Mouse (Mus musculus) frontal cortex, adult (tissue): ENCODE results near the gene Camk1g.

Source experiments
- ATAC-seq: cut with Nextera tagmentation; 2 replicates; pipeline ENCODE4 v1.9.2; 2017; ENCODE audit warnings: mild to moderate bottlenecking, moderate library complexity, mixed read lengths; ENCODE audit not compliant: low TSS enrichment

Gene Camk1g

GRCm38 (mm10) chr1:193370096-193370495 lies at the start of gene Camk1g:
Gene Camk1g (minus strand): TSS chr1:193370298.
- peak; percentile 86 for ATAC-seq

GRCm38 (mm10) chr1:193419168-193419567 lies 49.1 kb upstream of the Camk1g start:
- no peak for ATAC-seq

- no peak for ATAC-seq
Measured at GRCm38 (mm10) chr1:193418656-193419055, 48.6 kb upstream of the Camk1g start.

GRCm38 (mm10) chr1:193414067-193414466 lies 44.0 kb upstream of the Camk1g start:
- ATAC-seq: no peak

- ATAC-seq: no peak
Measured at GRCm38 (mm10) chr1:193413368-193414000, 43.4 kb upstream of the Camk1g start.

GRCm38 (mm10) chr1:193407487-193407886 lies 37.4 kb upstream of the Camk1g start:
- ATAC-seq: no peak

GRCm38 (mm10) chr1:193406059-193406642 lies 36.1 kb upstream of the Camk1g start:
- no peak for ATAC-seq

GRCm38 (mm10) chr1:193401695-193402094 lies 31.6 kb upstream of the Camk1g start:
- ATAC-seq: no peak

GRCm38 (mm10) chr1:193400348-193400747 lies 30.2 kb upstream of the Camk1g start:
- no peak for ATAC-seq

- no peak for ATAC-seq
Measured at GRCm38 (mm10) chr1:193398728-193399437, 28.8 kb upstream of the Camk1g start.

- no peak for ATAC-seq
Measured at GRCm38 (mm10) chr1:193397109-193397508, 27.0 kb upstream of the Camk1g start.

- no peak for ATAC-seq
Measured at GRCm38 (mm10) chr1:193392266-193392665, 22.2 kb upstream of the Camk1g start.

GRCm38 (mm10) chr1:193390004-193390403 lies 19.9 kb upstream of the Camk1g start:
- ATAC-seq: no peak

GRCm38 (mm10) chr1:193389505-193389904 lies 19.4 kb upstream of the Camk1g start:
- no peak for ATAC-seq

GRCm38 (mm10) chr1:193387241-193387640 lies 17.1 kb upstream of the Camk1g start:
- ATAC-seq: no peak

GRCm38 (mm10) chr1:193386136-193386535 lies 16.0 kb upstream of the Camk1g start:
- peak; percentile 17; the same call in 1 of the 2 replicates for ATAC-seq

GRCm38 (mm10) chr1:193382841-193383462 lies 12.9 kb upstream of the Camk1g start:
- peak; percentile 48 for ATAC-seq

- ATAC-seq: no peak
Measured at GRCm38 (mm10) chr1:193382435-193382834, 12.3 kb upstream of the Camk1g start.

- peak; percentile 67 for ATAC-seq
Measured at GRCm38 (mm10) chr1:193381597-193382404, 11.7 kb upstream of the Camk1g start.

- peak; percentile 10; the same call in 1 of the 2 replicates for ATAC-seq
Measured at GRCm38 (mm10) chr1:193380877-193381276, 10.8 kb upstream of the Camk1g start.

GRCm38 (mm10) chr1:193379634-193380033 lies 9.5 kb upstream of the Camk1g start:
- no peak for ATAC-seq
